Comparison of ENCODE assay signal across 29 mouse cellular contexts in the genomic region with DNA sequence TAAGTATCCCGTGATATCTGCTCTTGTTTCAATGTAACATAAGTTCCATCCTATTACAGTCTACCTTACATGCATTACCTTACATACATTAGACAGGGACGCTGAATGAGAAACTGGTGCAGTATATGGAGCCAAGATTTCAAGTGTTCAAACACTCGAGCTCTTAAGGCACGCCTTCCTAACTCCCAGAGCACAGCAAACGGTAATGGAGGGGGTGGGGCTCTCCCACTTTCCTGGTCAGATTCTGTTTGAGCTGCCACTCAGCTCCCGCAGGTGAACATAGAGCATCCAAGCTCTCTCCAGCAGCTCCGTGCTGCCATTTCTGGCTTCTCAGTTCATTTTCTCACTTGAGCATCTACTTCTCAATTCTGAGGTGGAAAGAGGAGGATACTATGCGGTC. TPM values are rescaled to one million over a fixed set of nuclear protein-coding genes. Genes with fewer than 3 reads are reported as not detected.
DNase-seq lines count a peak whose midpoint lies in the region; ATAC-seq and TF ChIP-seq lines count a peak whose summit lies in the region.
"Had no signal": no experiment of that assay in that cellular context is flagged by ENCODE, and none has a peak within 500 bp of the region (broad histone marks: within the 10 kb centered on the region; RNA-seq: fewer than 3 reads in every experiment).

No protein-coding gene starts in this region.

- no peaks in the 10 kb centered on the region for H3K27me3 ChIP-seq in lung, embryonic 14.5 days (ENCODE audit: insufficient read depth, low read length)
- H3K27me3 ChIP-seq in lung, embryonic 16.5 days (ENCODE audit: control insufficient read depth, insufficient read depth, low read depth, low read length) = no peaks in the 10 kb centered on the region
- H3K27me3 ChIP-seq: embryonic facial prominence, embryonic 13.5 days; forebrain, embryonic 12.5 days; heart, embryonic 12.5 days; heart, embryonic 15.5 days; hindbrain, embryonic 15.5 days had no signal

- no peak overlapping the region for H3K4me2 ChIP-seq in lung, embryonic 14.5 days
- H3K4me2 ChIP-seq in lung, embryonic 16.5 days (ENCODE audit: low read depth, low read length) = peak overlapping the region; percentile 22
- H3K4me2 ChIP-seq: embryonic facial prominence, embryonic 13.5 days; forebrain, embryonic 12.5 days; heart, embryonic 12.5 days; heart, embryonic 15.5 days; hindbrain, embryonic 15.5 days had no signal

- TF ChIP-seq POLR2A in lung, adult 2 months (IDR thresholded peaks at IDR 0.05; ENCODE audit: borderline replicate concordance, extremely low read depth, low read depth, low read length) = no peak

- H3K4me1 ChIP-seq in lung, embryonic 14.5 days (ENCODE audit: insufficient read depth) = peaks cover 8% of the 10 kb centered on the region
- no peaks in the 10 kb centered on the region for H3K4me1 ChIP-seq in lung, adult 2 months (ENCODE audit: control insufficient read depth, insufficient read depth, low read length)
- peaks cover 18% of the 10 kb centered on the region for H3K4me1 ChIP-seq in lung, embryonic 16.5 days (replicated peaks; ENCODE audit: control insufficient read depth, insufficient read depth, low read length)
- H3K4me1 ChIP-seq: embryonic facial prominence, embryonic 10.5 days; hindbrain, embryonic 10.5 days had no signal

- 62% methylated on average over 8 of the region's 8 CpGs for WGBS in lung, embryonic 14.5 days
- 73% methylated on average over 8 of the region's 8 CpGs for WGBS in lung, adult 2 months
- 55% methylated on average over 8 of the region's 8 CpGs for WGBS in lung, embryonic 16.5 days

- H3K9me3 ChIP-seq in lung, embryonic 14.5 days (ENCODE audit: low read depth, low read length) = no peaks in the 10 kb centered on the region
- H3K9me3 ChIP-seq in lung, embryonic 16.5 days (ENCODE audit: control insufficient read depth, low read length) = no peaks in the 10 kb centered on the region
- H3K9me3 ChIP-seq: embryonic facial prominence, embryonic 10.5 days; embryonic facial prominence, embryonic 13.5 days; forebrain, embryonic 12.5 days; heart, embryonic 15.5 days; hindbrain, embryonic 10.5 days had no signal

- H3K9ac ChIP-seq in lung, embryonic 14.5 days = no peak overlapping the region
- H3K9ac ChIP-seq in lung, embryonic 16.5 days (ENCODE audit: low read length) = peak overlapping the region; percentile 15; the same call in 1 of the 2 replicates
- H3K9ac ChIP-seq: embryonic facial prominence, embryonic 13.5 days; forebrain, embryonic 12.5 days; heart, embryonic 12.5 days; heart, embryonic 15.5 days; hindbrain, embryonic 15.5 days had no signal

- ATAC-seq in lung, embryonic 14.5 days (ENCODE audit: insufficient read depth) = peak; percentile 83
- ATAC-seq in lung, embryonic 16.5 days (ENCODE audit: low read depth) = peak; percentile 88
- ATAC-seq: CD4-positive, CD25-positive, alpha-beta regulatory T cell, adult 4 months; forebrain, embryonic 16.5 days had no signal

- peak; percentile 70 for DNase-seq in lung, embryonic 14.5 days
- no peak for DNase-seq in lung, adult 2 months
- peak; percentile 40 for DNase-seq in lung, postnatal 10 days
- DNase-seq in lung, postnatal 36 days = peak; percentile 74
- DNase-seq in frontal cortex, postnatal 14 days (ENCODE audit: low spot score in 2 of 2) = no peak
- DNase-seq in urinary bladder, adult 18-20 months (ENCODE audit: low spot score in 2 of 2) = no peak
- DNase-seq in cerebellum, postnatal 4 days (ENCODE audit: low spot score in 2 of 2) = no peak
- DNase-seq: adrenal gland, adult 2 months; adrenal gland, postnatal 14 days; cerebellum, adult 11 months; cerebellum, adult 2 months; cerebellum, adult 9-11 months; cerebellum, postnatal 25 days; embryo, embryonic 11 days; gastrocnemius, postnatal 25 days; heart, adult 18-20 months; heart, postnatal 10 days; heart, postnatal 36 days had no signal

- H3K27ac ChIP-seq in lung, embryonic 14.5 days (ENCODE audit: low read depth) = peak overlapping the region; percentile 59
- peak overlapping the region; percentile 82 for H3K27ac ChIP-seq in lung, embryonic 16.5 days (ENCODE audit: low read length)
- H3K27ac ChIP-seq: embryonic facial prominence, embryonic 10.5 days; embryonic facial prominence, embryonic 13.5 days; forebrain, embryonic 12.5 days; heart, embryonic 15.5 days; hindbrain, embryonic 10.5 days; hindbrain, embryonic 15.5 days had no signal

- peaks cover 16% of the 10 kb centered on the region for H3K36me3 ChIP-seq in lung, embryonic 14.5 days (ENCODE audit: insufficient read depth)
- no peaks in the 10 kb centered on the region for H3K36me3 ChIP-seq in lung, embryonic 16.5 days (ENCODE audit: control insufficient read depth, insufficient read depth, low read length)

- no peak for TF ChIP-seq CTCF in lung, embryonic 14.5 days (IDR thresholded peaks at IDR 0.05; ENCODE audit: low read depth)
- no peak for TF ChIP-seq CTCF in lung, adult 2 months (IDR thresholded peaks at IDR 0.05; ENCODE audit: insufficient read depth, low read length)

- H3K4me3 ChIP-seq in lung, embryonic 14.5 days (ENCODE audit: low read depth, low read length) = no peak overlapping the region
- no peak overlapping the region for H3K4me3 ChIP-seq in lung, adult 2 months (replicated peaks; ENCODE audit: extremely low read depth, low read depth, low read length)
- 0 out of 2 replicates have a peak overlapping the region, but pooled peaks have one; percentile 6 for H3K4me3 ChIP-seq in lung, embryonic 16.5 days (ENCODE audit: low read length)
- H3K4me3 ChIP-seq: embryonic facial prominence, embryonic 10.5 days; embryonic facial prominence, embryonic 13.5 days; erythroblast, embryonic 14.5 days; forebrain, embryonic 12.5 days; heart, embryonic 12.5 days; heart, embryonic 15.5 days; hindbrain, embryonic 10.5 days; hindbrain, embryonic 15.5 days had no signal

RNA-seq across cellular contexts. Expression of a gene that starts 44.9 kb away (rescaled TPM):
- polyA plus RNA-seq in lung, embryonic 14.5 days (2014; fragmentation: Nextera tagmentation; extraction: Ambion mirVana) = 69.7 and 75.3 TPM in 2 replicates
- 11.5 and 12.6 TPM in 2 replicates for polyA plus RNA-seq in lung, adult 2 months (2012; rRNA removed)
- polyA plus RNA-seq in lung, embryonic 16.5 days (2015; fragmentation: Nextera tagmentation; extraction: Ambion mirVana) = 66.4 and 77.4 TPM in 2 replicates

Comparison
In these comparisons a context has a peak if more than half of its experiments do, and no peak if none do; other contexts are left out.
1. DNase-seq: peak in lung, embryonic 14.5 days (single experiment), lung, postnatal 10 days (single experiment) and lung, postnatal 36 days (single experiment); none in lung, adult 2 months (single experiment), frontal cortex, postnatal 14 days (0 of 2), urinary bladder, adult 18-20 months (0 of 2) and cerebellum, postnatal 4 days (0 of 2).